17 mouse cellular contexts compared by ENCODE assay signal in the genomic region with DNA sequence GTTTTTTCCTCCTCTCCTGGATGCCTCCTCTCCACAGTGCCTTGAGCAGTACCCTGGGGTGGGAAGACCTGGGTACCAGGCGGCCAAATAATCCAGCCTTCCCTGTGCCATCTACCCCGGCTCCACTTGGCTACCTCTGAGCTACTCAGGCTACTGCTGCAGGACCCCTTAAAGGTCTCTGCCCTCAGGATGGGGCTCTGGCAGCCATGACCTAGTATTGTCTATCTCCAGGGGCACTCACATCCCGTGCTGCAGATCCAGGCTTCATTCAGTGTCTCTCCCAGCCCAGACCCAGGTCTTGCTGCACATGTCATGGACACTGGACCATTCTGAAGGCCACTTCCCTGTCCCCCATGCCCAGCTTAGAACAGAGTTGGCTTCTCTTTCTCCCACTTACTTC. TPM values are rescaled to one million over a fixed set of nuclear protein-coding genes. Genes with fewer than 3 reads are reported as not detected.
A peak's percentile ranks its signal among the peaks of the same experiment; 100 is the strongest.
DNase-seq lines count a peak whose midpoint lies in the region; ATAC-seq lines count a peak whose summit lies in the region.
"Had no signal": no experiment of that assay in that cellular context is flagged by ENCODE, and none has a peak within 500 bp of the region (broad histone marks: within the 10 kb centered on the region; RNA-seq: fewer than 3 reads in every experiment).

No protein-coding gene starts in this region.

- ATAC-seq in forebrain, embryonic 12.5 days (ENCODE audit: low FRiP score), result no peak
- no peak for ATAC-seq in kidney, embryonic 14.5 days (ENCODE audit: low FRiP score, low TSS enrichment)
- no peak for ATAC-seq in embryonic facial prominence, embryonic 15.5 days (ENCODE audit: insufficient number of reproducible peaks, low FRiP score, low TSS enrichment, low read depth)
- ATAC-seq in limb, embryonic 13.5 days (ENCODE audit: low FRiP score, low read depth), result no peak
- ATAC-seq: forebrain, embryonic 14.5 days had no signal

- H3K9ac ChIP-seq in forebrain, embryonic 12.5 days, result no peak overlapping the region
- no peak overlapping the region for H3K9ac ChIP-seq in kidney, embryonic 14.5 days (ENCODE audit: low read depth, low read length)
- no peak overlapping the region for H3K9ac ChIP-seq in embryonic facial prominence, embryonic 15.5 days
- no peak overlapping the region for H3K9ac ChIP-seq in limb, embryonic 13.5 days
- H3K9ac ChIP-seq: hindbrain, embryonic 14.5 days had no signal

- peaks cover 16% of the 10 kb centered on the region; the same call in 1 of the 2 replicates for H3K27me3 ChIP-seq in forebrain, embryonic 10.5 days (ENCODE audit: poor library complexity, severe bottlenecking)
- H3K27me3 ChIP-seq in forebrain, embryonic 12.5 days, result no peaks in the 10 kb centered on the region
- H3K27me3 ChIP-seq in kidney, embryonic 14.5 days (ENCODE audit: control insufficient read depth, insufficient read depth, low read length), result no peaks in the 10 kb centered on the region
- no peaks in the 10 kb centered on the region for H3K27me3 ChIP-seq in embryonic facial prominence, embryonic 15.5 days
- H3K27me3 ChIP-seq in limb, embryonic 13.5 days, result no peaks in the 10 kb centered on the region

- DNase-seq in forebrain, embryonic 10.5 days (ENCODE audit: extremely low spot score, low spot score), result no peak
- no peak for DNase-seq in kidney, adult 9 months
- no peak for DNase-seq in Muller cell, postnatal 12 days (ENCODE audit: inconsistent ontology term)
- DNase-seq in frontal cortex, postnatal 10 days (ENCODE audit: low spot score in 2 of 2), result no peak
- DNase-seq: adrenal gland, adult 8-10 months; cerebellum, adult 9-10 months; kidney, postnatal 14 days; right cerebral cortex, postnatal 25 days had no signal

- H3K27ac ChIP-seq in forebrain, embryonic 10.5 days, result peak overlapping the region; percentile 93
- H3K27ac ChIP-seq in forebrain, embryonic 12.5 days, result no peak overlapping the region
- H3K27ac ChIP-seq in kidney, embryonic 14.5 days (ENCODE audit: low read depth, low read length), result peak overlapping the region; percentile 21; the same call in 1 of the 2 replicates
- H3K27ac ChIP-seq in embryonic facial prominence, embryonic 15.5 days (replicated peaks), result peak overlapping the region; percentile 98; the same call in 1 of the 2 replicates
- peak overlapping the region; percentile 99; the same call in 1 of the 2 replicates for H3K27ac ChIP-seq in limb, embryonic 13.5 days
- H3K27ac ChIP-seq: hindbrain, embryonic 14.5 days; macrophage had no signal

- H3K4me2 ChIP-seq in forebrain, embryonic 12.5 days, result no peak overlapping the region
- H3K4me2 ChIP-seq in kidney, embryonic 14.5 days (replicated peaks; ENCODE audit: low read depth, low read length), result no peak overlapping the region
- no peak overlapping the region for H3K4me2 ChIP-seq in embryonic facial prominence, embryonic 15.5 days (replicated peaks)
- H3K4me2 ChIP-seq in limb, embryonic 13.5 days (replicated peaks), result no peak overlapping the region
- H3K4me2 ChIP-seq: hindbrain, embryonic 14.5 days; liver, embryonic 11.5 days had no signal

- H3K9me3 ChIP-seq in forebrain, embryonic 10.5 days, result no peaks in the 10 kb centered on the region
- H3K9me3 ChIP-seq in forebrain, embryonic 12.5 days, result no peaks in the 10 kb centered on the region
- H3K9me3 ChIP-seq in kidney, embryonic 14.5 days (ENCODE audit: control insufficient read depth, low read length), result no peaks in the 10 kb centered on the region
- no peaks in the 10 kb centered on the region for H3K9me3 ChIP-seq in embryonic facial prominence, embryonic 15.5 days (replicated peaks)
- no peaks in the 10 kb centered on the region for H3K9me3 ChIP-seq in limb, embryonic 13.5 days

- H3K36me3 ChIP-seq in forebrain, embryonic 10.5 days (replicated peaks), result no peaks in the 10 kb centered on the region
- no peaks in the 10 kb centered on the region for H3K36me3 ChIP-seq in forebrain, embryonic 12.5 days (replicated peaks)
- peaks cover 9% of the 10 kb centered on the region; the same call in 1 of the 2 replicates for H3K36me3 ChIP-seq in kidney, embryonic 14.5 days (ENCODE audit: control insufficient read depth, insufficient read depth, low read length)
- H3K36me3 ChIP-seq in embryonic facial prominence, embryonic 15.5 days, result no peaks in the 10 kb centered on the region
- peaks cover 3% of the 10 kb centered on the region; the same call in 1 of the 2 replicates for H3K36me3 ChIP-seq in limb, embryonic 13.5 days

- peaks cover 44% of the 10 kb centered on the region for H3K4me1 ChIP-seq in forebrain, embryonic 10.5 days
- H3K4me1 ChIP-seq in forebrain, embryonic 12.5 days, result peaks cover 27% of the 10 kb centered on the region
- H3K4me1 ChIP-seq in kidney, embryonic 14.5 days (ENCODE audit: control insufficient read depth, insufficient read depth, low read length), result peaks cover 60% of the 10 kb centered on the region
- H3K4me1 ChIP-seq in embryonic facial prominence, embryonic 15.5 days, result peaks cover 74% of the 10 kb centered on the region
- peaks cover 79% of the 10 kb centered on the region for H3K4me1 ChIP-seq in limb, embryonic 13.5 days

- WGBS in forebrain, embryonic 10.5 days, result 89% methylated on average over 3 of the region's 3 CpGs
- WGBS in forebrain, embryonic 12.5 days, result 85% methylated on average over 3 of the region's 3 CpGs
- WGBS in kidney, embryonic 14.5 days, result 89% methylated on average over 3 of the region's 3 CpGs
- WGBS in embryonic facial prominence, embryonic 15.5 days, result 89% methylated on average over 3 of the region's 3 CpGs
- WGBS in limb, embryonic 13.5 days, result 94% methylated on average over 3 of the region's 3 CpGs

- no peak overlapping the region for H3K4me3 ChIP-seq in forebrain, embryonic 10.5 days
- H3K4me3 ChIP-seq in forebrain, embryonic 12.5 days (replicated peaks), result no peak overlapping the region
- H3K4me3 ChIP-seq in kidney, embryonic 14.5 days (ENCODE audit: low read length), result no peak overlapping the region
- no peak overlapping the region for H3K4me3 ChIP-seq in embryonic facial prominence, embryonic 15.5 days (replicated peaks)
- H3K4me3 ChIP-seq in limb, embryonic 13.5 days, result no peak overlapping the region

RNA-seq across cellular contexts. Expression of a gene that starts 18.8 kb away (rescaled TPM):
- 0.33 and 1.1 TPM in 2 replicates for polyA plus RNA-seq in forebrain, embryonic 10.5 days (2016; fragmentation: Nextera tagmentation; extraction: Ambion mirVana)
- polyA plus RNA-seq in forebrain, embryonic 12.5 days (2016; fragmentation: Nextera tagmentation; extraction: Ambion mirVana), result 0.78 TPM in 1 of 2 replicates, not detected in the other
- 3.2 and 3.5 TPM in 2 replicates for polyA plus RNA-seq in kidney, embryonic 14.5 days (2014; fragmentation: Nextera tagmentation; extraction: Ambion mirVana)
- polyA plus RNA-seq in embryonic facial prominence, embryonic 15.5 days (2015; fragmentation: Nextera tagmentation; extraction: Ambion mirVana), result 167 and 228 TPM in 2 replicates
- polyA plus RNA-seq in limb, embryonic 13.5 days (2015; fragmentation: Nextera tagmentation; extraction: Ambion mirVana), result 60.9 and 62.3 TPM in 2 replicates
- polyA plus RNA-seq: macrophage; testis, adult 2 months had no signal

RNA-seq across cellular contexts. Expression of a gene that starts 19.3 kb away (rescaled TPM):
- polyA plus RNA-seq in forebrain, embryonic 10.5 days (2016; fragmentation: Nextera tagmentation; extraction: Ambion mirVana), result 10.7 and 12.0 TPM in 2 replicates
- polyA plus RNA-seq in forebrain, embryonic 12.5 days (2016; fragmentation: Nextera tagmentation; extraction: Ambion mirVana), result 5.4 and 6.3 TPM in 2 replicates
- polyA plus RNA-seq in kidney, embryonic 14.5 days (2014; fragmentation: Nextera tagmentation; extraction: Ambion mirVana), result 92.8 and 124 TPM in 2 replicates
- 49.3 and 58.9 TPM in 2 replicates for polyA plus RNA-seq in embryonic facial prominence, embryonic 15.5 days (2015; fragmentation: Nextera tagmentation; extraction: Ambion mirVana)
- 46.3 and 49.8 TPM in 2 replicates for polyA plus RNA-seq in limb, embryonic 13.5 days (2015; fragmentation: Nextera tagmentation; extraction: Ambion mirVana)

RNA-seq across cellular contexts. Expression of a gene that starts 38.3 kb away (rescaled TPM):
- 0.46 and 1.4 TPM in 2 replicates for polyA plus RNA-seq in forebrain, embryonic 10.5 days (2016; fragmentation: Nextera tagmentation; extraction: Ambion mirVana)
- polyA plus RNA-seq in forebrain, embryonic 12.5 days (2016; fragmentation: Nextera tagmentation; extraction: Ambion mirVana), result 1.3 TPM in 1 of 2 replicates, not detected in the other
- polyA plus RNA-seq in kidney, embryonic 14.5 days (2014; fragmentation: Nextera tagmentation; extraction: Ambion mirVana), result 3.1 and 3.7 TPM in 2 replicates
- polyA plus RNA-seq in embryonic facial prominence, embryonic 15.5 days (2015; fragmentation: Nextera tagmentation; extraction: Ambion mirVana), result 169 and 228 TPM in 2 replicates
- 45.2 and 47.5 TPM in 2 replicates for polyA plus RNA-seq in limb, embryonic 13.5 days (2015; fragmentation: Nextera tagmentation; extraction: Ambion mirVana)
- polyA plus RNA-seq: testis, adult 2 months had no signal

RNA-seq across cellular contexts. Expression of a gene that starts 45.2 kb away (rescaled TPM):
- 0.18 TPM in 1 of 2 replicates, not detected in the other for polyA plus RNA-seq in forebrain, embryonic 10.5 days (2016; fragmentation: Nextera tagmentation; extraction: Ambion mirVana)
- polyA plus RNA-seq in forebrain, embryonic 12.5 days (2016; fragmentation: Nextera tagmentation; extraction: Ambion mirVana), result not detected in 2 replicates
- not detected in 2 replicates for polyA plus RNA-seq in kidney, embryonic 14.5 days (2014; fragmentation: Nextera tagmentation; extraction: Ambion mirVana)
- 3.9 and 4.5 TPM in 2 replicates for polyA plus RNA-seq in embryonic facial prominence, embryonic 15.5 days (2015; fragmentation: Nextera tagmentation; extraction: Ambion mirVana)
- polyA plus RNA-seq in limb, embryonic 13.5 days (2015; fragmentation: Nextera tagmentation; extraction: Ambion mirVana), result 1.2 and 1.4 TPM in 2 replicates
- polyA plus RNA-seq: forebrain, embryonic 14.5 days; hindbrain, embryonic 14.5 days had no signal

RNA-seq across cellular contexts. Expression of a gene that starts 52.6 kb away (rescaled TPM):
- polyA plus RNA-seq in forebrain, embryonic 10.5 days (2016; fragmentation: Nextera tagmentation; extraction: Ambion mirVana), result 15.8 and 16.1 TPM in 2 replicates
- polyA plus RNA-seq in forebrain, embryonic 12.5 days (2016; fragmentation: Nextera tagmentation; extraction: Ambion mirVana), result 10.8 and 15.9 TPM in 2 replicates
- polyA plus RNA-seq in kidney, embryonic 14.5 days (2014; fragmentation: Nextera tagmentation; extraction: Ambion mirVana), result 30.3 and 33.4 TPM in 2 replicates
- 28.5 and 32.7 TPM in 2 replicates for polyA plus RNA-seq in embryonic facial prominence, embryonic 15.5 days (2015; fragmentation: Nextera tagmentation; extraction: Ambion mirVana)
- 27.3 and 35.1 TPM in 2 replicates for polyA plus RNA-seq in limb, embryonic 13.5 days (2015; fragmentation: Nextera tagmentation; extraction: Ambion mirVana)

Comparison
In these comparisons a context has a peak if more than half of its experiments do, and no peak if none do; other contexts are left out.
1. RNA of a gene that starts 18.8 kb away (polyA plus RNA-seq): 167 to 228 TPM in embryonic facial prominence, embryonic 15.5 days and 60.9 to 62.3 TPM in limb, embryonic 13.5 days; 3.2 to 3.5 TPM in kidney, embryonic 14.5 days, 0.33 to 1.1 TPM in forebrain, embryonic 10.5 days and 0.78 TPM in forebrain, embryonic 12.5 days; every median in the first group is over 10 times any median in the second.